Mouse (Mus musculus) megakaryocyte, embryonic 14.5 days (primary cell): ENCODE measurements around the gene Pstk.

Source experiments
- FLI1 ChIP-seq: IDR thresholded peaks from 2 replicates; pipeline ENCODE4 v1.6.1; 2012; ENCODE audit warnings: low read length, inconsistent platforms, mixed read lengths
- GATA1 ChIP-seq: IDR thresholded peaks from 3 replicates; pipeline ENCODE4 v1.6.1; 2012; ENCODE audit warnings: mixed read lengths, low read length, inconsistent platforms, borderline replicate concordance

- TF ChIP-seq GATA1 (no peak), FLI1 (no peak)
These were observed 66.1 kb downstream of the Pstk start for GRCm38 (mm10) chr7:131437051-131437450.
